Mouse (Mus musculus) A20 (cell line): ENCODE results near the gene Pcsk6.
A peak's percentile ranks its signal among the peaks of the same experiment; 100 is the strongest.
"Not testable (repeated sequence)": the region's sequence is repeated elsewhere in the genome, so short reads cannot be mapped to it uniquely, and the experiment has no call there.

Experiments
- DNase-seq: peaks from one replicate; pipeline ENCODE4 v3.0.0-alpha.2; 2011; ENCODE audit warnings: low read depth, low spot score

Pcsk6 gene

DNA sequence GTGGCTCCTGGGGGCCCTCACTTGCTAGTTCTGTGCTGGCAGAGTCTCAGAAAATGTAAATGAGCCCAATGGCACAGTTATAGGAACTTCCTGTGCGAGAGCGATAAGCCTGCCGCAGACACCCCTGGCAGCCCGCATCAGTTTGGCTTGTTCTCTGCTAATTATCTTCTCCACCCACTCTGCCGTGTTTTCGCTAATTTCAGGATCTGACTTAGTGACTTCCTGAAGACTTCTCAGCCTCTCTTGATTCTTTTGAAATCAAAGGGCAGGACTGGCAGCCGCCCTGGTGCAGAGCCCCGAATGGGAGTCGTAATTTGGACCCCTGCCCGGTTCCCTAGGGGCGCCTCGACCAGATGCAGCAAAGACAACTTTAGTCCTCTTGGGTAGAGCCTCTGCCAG lies 19.8 kb downstream of the Pcsk6 start:
- DNase-seq, result no peak

GRCm38 (mm10) chr7:65884928-65885327 lies 23.4 kb downstream of the Pcsk6 start:
- no peak for DNase-seq

- DNase-seq, result no peak
Measured at GRCm38 (mm10) chr7:65885819-65886218, 24.3 kb downstream of the Pcsk6 start.

GRCm38 (mm10) chr7:65891831-65892230 lies 30.3 kb downstream of the Pcsk6 start:
- no peak for DNase-seq

DNA sequence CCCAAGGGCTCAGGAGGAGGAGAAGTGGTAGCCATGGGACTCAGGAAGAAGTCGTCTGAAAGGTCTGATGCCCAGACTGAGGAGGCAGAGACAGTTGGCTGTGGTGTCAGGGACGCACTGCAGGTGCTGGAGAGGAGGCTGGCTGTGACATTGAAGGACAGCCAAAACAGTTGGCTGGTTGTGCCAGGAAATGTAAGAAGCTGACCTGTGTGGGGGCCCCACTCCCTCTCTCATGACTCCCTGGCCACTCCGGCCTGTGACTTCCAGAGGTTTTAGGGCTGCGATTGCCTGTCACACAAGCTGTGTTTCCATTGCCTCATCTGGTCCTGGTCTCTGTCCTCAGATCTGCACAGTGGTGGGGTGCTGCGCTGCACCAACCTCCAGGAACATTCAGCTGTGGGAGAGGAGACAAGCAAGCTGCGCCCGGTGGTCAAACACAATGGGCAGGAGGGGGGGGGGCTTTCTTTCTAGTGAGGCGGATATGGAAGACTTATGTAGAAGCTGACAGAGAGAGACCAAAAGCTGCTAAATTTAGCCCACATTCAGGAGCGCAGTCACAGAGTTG lies 30.8 kb downstream of the Pcsk6 start:
- no peak for DNase-seq

DNA sequence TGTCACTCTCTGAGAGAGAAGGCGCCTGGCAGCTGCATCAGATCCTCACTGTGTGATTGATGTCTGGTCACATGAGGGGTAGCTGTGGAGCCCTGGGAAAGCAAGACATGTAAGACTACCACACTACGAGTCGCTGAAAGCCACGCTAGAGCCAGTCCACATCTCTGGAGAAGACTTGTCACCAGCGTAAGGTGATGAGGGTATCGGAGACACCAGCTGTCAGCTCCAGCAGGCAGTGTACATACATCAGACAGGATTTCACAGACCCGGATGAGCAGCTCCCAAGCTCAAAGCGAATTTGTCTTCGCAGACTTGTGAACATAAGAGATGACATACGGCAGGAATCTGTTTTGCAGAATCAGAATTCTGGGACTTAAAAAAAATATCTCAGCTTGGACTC lies 32.0 kb downstream of the Pcsk6 start:
- DNase-seq, result no peak

DNA sequence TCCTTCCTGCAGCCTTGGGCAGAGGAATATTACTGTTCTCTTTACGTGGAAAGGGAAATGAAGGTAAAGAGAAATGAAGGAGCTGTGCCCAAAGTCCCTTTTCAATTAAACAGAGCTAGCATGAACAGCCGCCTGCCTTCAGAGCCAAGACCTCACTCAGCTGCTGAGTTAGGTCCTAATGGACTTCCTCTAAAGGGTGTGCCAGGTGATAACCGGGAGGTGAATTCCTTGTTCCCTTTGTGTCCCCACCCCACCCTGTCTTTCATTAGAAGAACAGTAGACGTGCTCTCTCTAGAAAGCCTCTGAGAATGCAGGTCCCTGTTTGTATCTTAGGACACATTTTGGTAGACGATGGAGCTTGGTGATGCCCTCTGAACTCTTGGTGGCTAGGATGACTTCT lies 33.7 kb downstream of the Pcsk6 start:
- DNase-seq, result no peak

- no peak for DNase-seq
Measured at GRCm38 (mm10) chr7:65901231-65901630, 39.7 kb downstream of the Pcsk6 start.

DNA sequence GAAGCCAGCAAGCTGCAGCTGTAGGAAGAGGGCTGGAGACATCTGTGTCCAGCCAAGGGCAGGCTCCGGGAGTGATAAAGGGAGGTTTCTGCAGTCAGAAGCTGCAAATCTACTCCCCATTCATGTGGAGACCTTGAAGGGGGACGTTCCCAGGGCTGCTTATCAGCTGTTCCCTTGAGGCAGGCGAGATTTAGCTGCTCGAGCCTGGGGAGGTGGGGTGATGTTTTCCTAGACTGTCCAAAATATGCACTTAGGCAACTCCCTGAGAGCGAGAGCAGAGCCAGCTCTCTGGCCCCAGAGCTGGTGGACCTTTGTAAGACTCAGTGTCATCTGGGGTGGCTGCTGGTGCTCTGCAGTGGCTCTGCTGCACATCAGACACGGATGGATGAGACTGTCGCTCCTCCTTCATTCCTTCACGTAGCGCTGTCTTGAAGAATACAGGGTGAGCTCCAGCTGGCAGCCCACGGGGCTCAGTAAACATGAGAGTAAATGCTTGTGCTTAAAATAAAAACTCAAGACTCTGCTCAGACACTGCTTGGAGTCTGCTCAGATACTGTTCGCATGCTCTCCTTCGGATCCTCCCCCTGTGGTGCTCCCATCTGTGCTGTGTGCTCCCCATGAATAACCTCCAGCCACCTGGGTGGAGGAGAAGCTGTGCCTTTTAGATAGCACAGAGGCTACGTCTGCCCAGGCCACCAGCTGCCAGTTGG lies 41.1 kb downstream of the Pcsk6 start:
- DNase-seq, result peak; percentile 24

- no peak for DNase-seq
Measured at GRCm38 (mm10) chr7:65903456-65903855, 41.9 kb downstream of the Pcsk6 start.

GRCm38 (mm10) chr7:65906528-65907272 lies 45.2 kb downstream of the Pcsk6 start:
- peak; percentile 11 for DNase-seq

DNA sequence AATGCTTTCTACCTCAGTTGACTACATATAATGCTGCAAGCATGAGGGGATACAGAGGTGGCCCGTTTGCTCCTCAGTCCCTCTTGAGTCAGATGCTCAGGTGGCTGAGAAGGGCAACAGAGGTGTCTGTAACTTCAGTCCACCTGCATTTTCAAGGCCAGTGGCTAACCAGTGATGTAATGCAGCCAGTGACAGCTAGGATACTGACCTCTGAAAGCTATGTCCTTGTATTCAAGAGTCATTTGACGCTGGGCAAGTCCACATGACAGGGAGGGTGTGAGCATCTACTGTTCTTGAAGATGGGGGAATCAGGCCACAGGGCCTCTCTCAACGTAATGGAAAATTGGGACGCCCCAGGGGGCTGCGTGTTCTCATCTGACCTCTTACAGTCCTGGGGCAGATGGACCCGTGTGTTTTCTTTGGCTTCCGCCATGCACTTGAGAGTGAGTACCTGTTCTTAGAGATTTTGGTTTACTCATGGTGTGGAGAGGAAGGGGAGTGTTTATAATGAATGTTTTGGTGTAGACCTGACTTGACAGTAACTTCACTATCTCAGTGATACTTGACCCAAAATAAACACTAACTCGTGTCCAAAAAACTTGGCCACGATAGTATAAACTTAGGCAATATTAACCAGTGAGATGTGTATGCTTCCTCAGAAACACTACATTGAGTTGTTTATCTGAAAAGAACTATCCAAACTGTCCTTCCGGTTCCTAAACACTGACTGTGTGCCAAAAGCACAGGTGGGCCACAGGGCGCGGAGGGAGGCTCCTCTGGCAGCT lies 48.0 kb downstream of the Pcsk6 start:
- DNase-seq, result no peak

- DNase-seq, result no peak
Measured at GRCm38 (mm10) chr7:65913088-65913610, 51.6 kb downstream of the Pcsk6 start.

GRCm38 (mm10) chr7:65914761-65915301 lies 53.3 kb downstream of the Pcsk6 start:
- no peak for DNase-seq

- no peak for DNase-seq
Measured at GRCm38 (mm10) chr7:65915821-65916220, 54.3 kb downstream of the Pcsk6 start.

DNA sequence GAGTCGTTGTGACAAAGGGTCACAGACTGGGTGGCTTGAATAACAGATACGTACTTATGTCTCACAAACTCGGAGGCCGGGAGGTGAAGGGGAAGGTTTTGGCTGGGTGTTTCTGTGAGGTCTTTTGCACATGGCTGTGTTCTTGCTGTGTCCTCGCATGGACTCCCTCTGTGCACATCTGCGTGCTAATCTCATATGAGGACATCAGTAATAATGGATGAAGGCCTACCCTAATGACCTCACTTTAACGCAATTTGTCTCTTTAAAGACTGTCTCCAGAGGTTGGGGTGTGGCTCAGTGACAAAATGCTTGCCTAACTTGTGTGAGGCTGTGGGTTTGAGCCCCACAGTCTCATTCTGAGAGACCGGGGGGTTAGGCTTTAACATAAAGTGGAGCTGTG lies 55.0 kb downstream of the Pcsk6 start:
- DNase-seq, result no peak

DNA sequence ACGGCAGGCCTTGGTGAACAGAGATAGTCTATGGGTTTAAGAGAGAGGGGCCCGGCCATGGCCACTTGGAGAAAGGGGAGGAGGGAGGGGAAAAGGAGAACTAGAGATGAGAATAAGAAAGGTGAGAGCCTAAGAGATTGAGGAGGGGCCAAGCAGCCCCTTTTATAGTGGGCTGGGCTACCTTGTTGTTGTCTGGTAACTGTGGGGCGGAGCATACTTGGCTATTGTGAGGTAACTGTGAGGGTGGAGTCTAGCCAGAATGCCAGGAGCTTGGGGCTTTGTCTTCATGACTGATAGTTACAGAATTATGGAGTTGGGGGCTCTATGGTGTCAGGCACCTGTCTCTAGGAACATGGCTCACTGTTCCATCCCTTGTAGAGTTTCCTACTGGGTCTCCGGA lies 56.9 kb downstream of the Pcsk6 start:
- DNase-seq, result no peak

GRCm38 (mm10) chr7:65929398-65929797 lies 67.9 kb downstream of the Pcsk6 start:
- no peak for DNase-seq

DNA sequence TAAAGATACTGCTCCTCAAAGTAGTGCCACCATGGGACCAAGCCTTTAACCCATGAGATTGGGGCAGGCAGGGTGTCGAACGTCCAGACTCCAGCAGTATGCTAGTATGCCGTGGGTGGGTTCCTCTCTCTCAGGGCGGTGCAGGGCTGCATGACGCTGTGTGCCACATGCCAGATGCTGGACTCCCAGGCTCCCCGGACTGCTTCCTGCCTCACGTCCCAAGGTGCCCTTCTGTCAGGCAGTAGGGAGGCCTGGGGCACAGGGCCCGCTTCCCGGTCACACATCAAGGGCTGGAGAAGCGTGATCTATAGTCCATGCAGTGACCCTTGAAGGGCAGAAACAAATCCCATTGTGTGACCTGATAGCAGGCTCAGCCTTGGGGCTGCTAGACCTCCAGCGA lies 68.9 kb downstream of the Pcsk6 start:
- DNase-seq, result no peak

DNA sequence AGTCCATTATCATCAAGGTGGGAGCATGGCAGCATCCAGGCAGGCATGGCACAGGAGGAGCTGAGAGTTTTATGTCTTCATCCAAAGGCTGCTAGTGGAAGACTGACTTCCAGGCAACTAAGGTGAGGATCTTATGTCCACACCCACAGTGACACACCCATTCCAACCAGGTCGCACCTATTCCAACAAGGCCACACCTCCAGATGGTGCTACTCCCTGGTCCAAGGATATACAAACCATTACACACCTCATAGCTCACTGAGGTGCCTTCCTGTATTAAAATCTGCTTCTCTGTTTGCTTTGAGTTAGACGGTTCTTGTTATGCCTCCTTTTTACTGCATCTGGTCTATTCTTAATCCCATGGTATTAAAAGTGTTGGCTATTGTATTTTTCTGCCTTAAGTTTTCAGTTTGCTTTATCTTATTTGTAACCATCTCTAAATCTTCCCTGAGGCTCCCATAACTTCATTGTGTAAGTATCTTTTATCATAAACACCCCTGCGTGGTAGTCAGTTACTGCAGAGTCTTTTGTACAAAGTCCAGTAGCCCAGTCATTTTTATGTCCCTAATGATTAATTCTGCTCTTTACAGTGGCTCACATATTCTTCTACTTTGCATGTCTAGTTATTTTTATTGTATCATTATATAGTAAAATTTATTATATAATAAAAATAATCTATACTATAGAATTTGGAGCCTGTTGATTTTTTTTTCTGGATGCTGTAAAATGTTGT lies 72.9 kb downstream of the Pcsk6 start:
- DNase-seq, result not testable (repeated sequence)

DNA sequence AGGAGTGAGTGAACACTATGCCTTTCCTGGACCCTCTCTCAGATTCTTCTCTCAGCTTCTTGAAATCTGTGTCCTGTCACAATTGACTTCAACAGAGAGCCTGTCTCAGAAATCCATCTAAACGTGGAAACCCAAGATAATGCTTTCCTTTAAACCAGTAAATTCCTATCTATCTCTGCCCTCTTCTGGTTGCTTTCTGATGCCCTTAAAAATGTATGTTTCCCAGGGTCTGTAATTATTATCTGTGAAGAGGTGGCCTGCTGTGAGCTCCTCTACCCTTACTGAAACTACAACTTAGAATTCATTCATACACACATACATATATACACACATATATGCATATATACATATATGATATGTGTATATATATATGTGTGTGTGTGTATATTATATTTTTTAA lies 73.7 kb downstream of the Pcsk6 start:
- no peak for DNase-seq
